Mouse (Mus musculus) gastrocnemius, postnatal 10 days (tissue): ENCODE data around the gene Magi2. TPM values are rescaled to one million over a fixed set of nuclear protein-coding genes. Genes with fewer than 3 reads are reported as not detected.
A peak's percentile ranks its signal among the peaks of the same experiment; 100 is the strongest.

Experiments used
- DNase-seq: peaks from one replicate; pipeline ENCODE4 v3.0.0; 2021; ENCODE audit warnings: mixed read lengths
- total RNA-seq, 2 experiments: library from RNA; stranded (reverse); gene quantifications; 2 replicates each; pipeline ENCODE4 v1.2.3; 2021

Gene Magi2
- total RNA-seq, 2 experiments from 2014 or later = 4.6 to 7.3 TPM

DNA sequence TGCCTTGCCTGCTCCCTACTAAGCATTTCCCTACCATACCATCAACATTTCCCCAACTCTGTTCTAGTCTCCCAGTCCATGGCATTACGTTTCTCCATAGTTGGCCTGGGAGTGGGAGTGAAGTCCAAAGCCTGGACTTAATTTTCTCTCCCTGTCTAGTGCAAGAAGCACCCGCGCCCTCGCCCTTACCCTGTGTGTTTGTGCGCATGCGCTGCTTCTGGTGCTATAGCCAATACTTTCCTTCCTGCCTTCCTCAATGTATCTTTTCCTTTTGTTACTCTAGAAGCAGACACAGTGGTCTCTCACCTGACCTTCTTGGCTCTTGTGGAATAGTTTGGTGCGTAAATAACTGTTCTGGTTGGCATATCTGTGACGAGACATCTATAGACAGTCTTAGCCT is 1440.8 kb downstream of the Magi2 start:
- DNase-seq = no peak

DNA sequence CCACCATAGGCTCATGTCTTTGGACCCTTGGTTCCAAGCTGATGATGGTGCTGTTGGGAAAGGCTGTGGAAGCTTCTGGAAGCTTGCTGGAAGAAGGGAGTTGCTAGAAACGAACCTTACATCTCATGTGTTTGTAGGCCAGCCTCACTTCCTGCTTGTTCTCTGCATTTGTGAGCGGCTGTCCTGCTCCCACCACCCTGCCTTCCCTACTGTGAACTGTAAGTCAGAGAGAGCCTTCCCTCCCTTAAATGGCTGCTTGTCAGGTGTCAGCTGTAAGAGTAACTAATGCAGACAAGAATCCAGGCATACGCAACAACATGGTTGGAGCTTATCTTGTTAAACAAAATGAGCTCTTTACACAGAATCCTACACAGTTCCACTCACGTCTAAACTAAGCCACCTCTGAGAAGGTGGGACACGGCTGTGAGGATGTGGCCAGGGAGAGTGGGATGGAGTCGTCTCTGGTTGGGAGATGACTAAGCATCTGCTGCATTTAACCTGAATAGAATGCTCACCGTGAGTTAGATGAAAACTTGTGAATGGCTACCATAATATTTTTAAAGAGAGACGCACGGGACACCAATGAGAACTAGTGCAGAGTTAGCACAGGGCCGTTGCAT is 1442.0 kb downstream of the Magi2 start:
- no peak for DNase-seq

DNA sequence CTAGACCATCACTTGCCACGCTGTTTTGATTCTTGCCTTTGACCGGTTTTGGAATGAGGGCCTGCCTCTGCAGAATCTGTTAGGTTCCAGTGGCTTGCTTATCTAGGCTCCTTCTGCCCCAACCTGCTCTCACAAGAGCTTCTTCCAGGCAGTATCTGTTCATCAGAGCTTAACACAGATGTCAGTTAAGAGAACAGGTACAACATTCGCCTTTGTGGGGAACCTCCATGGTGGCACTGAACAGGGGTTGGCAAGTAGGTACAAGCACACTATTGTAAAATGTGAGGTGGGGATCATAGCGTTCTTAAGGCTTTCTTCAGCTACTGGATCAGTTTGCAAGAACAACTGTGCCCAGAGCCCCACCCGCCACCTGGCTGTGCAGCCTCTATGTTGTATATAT is 1442.6 kb downstream of the Magi2 start:
- DNase-seq = no peak

DNA sequence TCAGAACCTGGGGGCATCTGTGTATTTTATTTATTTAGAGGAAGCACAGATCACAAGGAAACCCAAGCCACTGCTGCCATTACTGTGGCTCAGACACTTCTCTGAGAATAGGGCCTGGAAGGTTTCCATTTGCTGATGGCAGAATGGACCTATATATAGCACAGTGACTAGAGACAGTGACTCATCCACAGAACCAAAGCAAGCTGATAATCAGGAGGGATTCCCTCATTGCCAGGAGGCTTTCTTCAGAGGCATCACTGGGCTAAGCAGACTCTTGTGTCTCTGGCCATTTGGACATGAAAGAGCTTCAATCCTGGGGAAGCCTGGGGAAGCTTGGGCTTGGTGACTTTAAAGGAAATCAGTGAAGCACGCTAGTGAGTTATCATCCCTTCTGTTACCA is 1445.0 kb downstream of the Magi2 start:
- DNase-seq = no peak

DNA sequence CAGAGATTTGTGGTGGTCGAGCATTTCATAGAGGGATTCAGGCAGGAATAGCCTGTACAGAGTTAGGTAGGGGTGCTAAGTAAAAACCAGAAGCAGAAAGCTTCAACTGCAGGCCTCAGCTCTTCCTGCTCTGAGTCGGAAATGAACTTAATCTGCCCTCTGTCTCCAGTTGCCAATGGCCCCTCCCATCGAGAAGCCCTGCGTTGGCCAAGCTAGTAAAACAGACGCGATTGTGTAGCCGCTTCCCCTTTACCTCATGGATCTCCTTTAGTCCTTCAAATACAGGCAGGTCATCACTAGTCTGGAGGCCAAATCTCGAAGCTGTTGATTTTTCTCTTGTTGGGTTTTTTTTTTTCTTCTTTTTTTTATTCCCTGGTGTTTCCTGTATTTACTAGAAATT is 1447.7 kb downstream of the Magi2 start:
- peak; percentile 20 for DNase-seq

DNA sequence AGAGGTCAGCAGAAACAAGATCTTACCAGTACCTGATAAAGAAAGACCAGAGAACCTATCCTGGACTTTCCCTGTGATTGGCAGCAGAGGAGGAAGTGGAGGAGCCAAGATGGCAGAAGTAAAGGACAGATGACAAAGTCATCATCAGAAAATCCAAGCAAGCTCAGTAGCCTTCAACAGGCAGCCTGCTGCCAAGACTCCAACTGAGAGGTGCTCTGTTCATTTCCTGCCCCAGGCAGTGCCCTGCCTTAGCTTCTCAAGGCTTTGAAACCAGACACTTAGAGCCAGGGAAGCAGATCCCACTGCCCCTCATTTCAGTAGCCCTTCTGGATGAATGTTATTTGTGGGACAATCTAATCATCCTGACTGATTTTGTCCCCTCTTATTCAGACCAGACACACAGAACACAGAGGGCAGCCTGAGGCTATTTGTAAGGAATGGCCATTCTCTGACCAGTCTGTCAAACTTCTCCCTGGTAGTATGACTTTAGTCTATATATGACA is 1448.4 kb downstream of the Magi2 start:
- DNase-seq = no peak

DNA sequence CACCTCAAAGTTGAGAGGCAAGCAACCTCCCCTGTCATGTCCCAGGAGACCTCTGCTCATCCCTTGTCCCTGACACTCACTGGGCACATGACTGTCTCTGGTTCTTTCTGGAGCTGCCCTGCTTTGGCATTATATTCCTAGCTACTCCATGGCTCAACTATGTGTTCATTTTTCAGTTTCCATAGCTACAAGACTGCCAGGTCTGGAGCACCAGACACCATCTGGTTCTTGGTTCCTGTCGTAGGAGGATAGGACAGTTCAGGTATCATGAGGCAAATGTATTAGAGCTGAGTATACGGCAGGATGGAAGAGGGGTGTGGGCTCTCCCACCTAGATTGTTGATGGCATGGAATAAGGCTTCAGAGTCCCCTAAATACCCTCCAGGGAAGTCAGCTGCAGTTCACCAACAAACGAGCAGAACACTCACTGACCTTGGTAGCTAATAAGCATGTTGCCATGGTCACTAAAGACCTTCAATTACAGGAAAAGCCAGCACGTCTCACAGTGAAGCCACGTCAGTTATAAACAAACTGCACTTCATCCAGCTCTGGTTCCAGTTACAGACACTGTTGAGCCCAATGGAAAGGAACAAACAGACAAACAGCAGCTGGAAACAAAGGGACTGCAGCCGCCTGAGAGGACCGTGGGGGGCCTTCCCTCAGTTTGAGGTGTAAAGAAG is 1449.5 kb downstream of the Magi2 start:
- DNase-seq = no peak

DNA sequence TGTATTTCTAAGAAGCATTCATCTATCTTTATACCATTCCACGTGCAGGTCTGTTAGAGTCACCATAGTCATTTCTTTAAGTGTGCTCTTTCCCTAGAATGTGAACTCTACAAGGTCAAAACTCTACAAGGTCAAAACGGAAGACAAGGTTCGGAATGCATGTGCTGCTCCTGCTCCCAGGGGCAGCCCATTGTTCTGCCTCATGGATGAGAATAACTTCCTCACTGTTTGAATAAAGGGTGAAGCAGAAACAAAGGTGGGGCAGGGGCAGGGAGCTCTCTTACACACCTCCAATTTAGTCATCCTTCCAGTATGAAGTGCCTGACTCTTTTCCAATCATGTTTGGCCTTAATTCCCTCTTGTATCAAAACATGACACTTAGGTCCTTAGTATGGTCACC is 1450.4 kb downstream of the Magi2 start:
- no peak for DNase-seq

DNA sequence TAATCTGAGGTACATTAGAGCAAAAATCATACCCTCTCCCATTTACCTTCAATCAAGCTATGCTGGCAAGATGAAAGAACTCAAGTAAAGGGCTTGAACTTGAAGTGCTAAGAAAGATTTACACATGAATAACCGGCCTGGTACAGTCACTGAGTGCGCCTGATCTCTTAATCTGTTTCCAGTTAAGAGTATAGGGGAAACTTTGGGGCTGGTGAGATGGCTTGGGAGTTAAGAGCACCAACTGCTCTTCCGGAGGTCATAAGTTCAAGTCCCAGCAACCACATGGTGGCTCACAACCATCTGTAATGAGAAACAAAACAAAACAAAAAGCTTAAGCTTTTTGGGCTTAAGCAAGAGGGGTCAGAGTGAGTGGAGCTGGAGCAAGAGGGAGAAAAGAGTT is 1451.7 kb downstream of the Magi2 start:
- DNase-seq = no peak

DNA sequence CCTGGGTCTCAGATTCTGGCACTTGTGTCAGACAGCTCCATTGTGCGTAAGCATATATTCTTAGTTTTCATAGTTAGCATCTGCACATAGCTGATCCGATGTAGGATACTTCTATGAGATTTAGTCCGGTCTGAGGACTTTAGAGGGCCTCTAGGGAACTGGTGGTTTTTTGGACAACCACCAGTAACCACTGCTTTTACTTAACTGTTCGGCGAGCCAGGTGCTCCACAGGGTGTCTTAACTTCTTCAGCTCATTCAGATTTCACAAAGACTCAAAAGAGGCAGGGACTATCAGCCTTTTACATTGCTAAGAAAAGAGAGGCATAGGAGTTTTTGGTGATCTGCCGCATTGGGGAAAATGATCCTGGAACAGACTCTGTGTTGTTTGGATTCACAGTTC is 1453.1 kb downstream of the Magi2 start:
- DNase-seq = no peak

DNA sequence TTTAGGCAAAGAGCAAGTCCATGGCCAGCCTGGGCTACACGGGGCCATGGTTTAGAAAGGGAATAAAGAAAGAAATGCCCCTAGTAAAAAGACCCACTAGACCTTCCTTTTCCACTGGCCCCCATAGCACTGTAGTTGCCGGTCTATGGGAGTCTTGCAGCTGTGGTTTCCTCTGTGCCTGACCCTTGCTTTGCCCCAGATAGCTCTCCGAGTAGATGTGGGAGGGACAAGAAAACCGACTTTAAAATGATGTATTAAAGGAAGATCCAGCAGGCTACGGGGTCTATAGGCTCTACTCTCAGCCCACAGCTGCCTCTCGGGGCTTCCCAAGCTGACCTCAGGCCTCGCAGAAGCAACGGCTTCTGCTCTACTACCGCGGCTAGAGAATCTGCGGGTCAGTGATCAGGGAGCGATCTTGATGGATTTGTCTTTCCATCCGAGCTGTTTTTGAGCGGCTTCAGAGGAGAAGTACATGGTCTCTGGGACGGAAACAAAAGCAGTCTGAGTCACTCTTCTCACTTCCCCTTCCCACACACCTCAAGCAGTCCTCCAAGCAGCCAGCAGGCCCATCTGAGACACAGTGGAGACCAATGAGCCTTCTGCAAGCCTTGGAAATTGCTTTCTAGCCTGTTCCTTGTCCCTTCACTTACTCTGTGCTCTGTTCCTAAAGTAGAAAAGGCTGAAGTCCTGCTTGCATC is 1454.1 kb downstream of the Magi2 start:
- no peak for DNase-seq

DNA sequence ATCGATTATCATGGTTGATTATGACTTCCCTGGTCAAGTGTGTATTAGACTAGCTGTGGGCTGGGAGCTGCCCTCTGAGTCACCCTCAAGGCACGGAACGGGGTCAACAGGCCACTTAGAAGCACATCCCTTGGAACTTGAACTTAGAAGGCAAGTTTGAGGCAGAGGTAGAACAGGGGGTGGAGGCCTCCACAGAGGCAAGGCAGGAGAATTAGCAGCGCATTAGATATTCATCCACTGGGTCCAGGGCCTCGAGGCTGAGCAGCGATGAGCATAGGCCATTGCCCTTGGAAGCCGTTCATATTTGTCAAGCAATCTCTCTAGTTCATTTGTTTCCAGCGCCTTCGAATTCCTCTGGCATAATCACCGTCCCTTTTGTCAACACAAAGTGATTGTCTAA is 1454.8 kb downstream of the Magi2 start:
- DNase-seq = no peak

DNA sequence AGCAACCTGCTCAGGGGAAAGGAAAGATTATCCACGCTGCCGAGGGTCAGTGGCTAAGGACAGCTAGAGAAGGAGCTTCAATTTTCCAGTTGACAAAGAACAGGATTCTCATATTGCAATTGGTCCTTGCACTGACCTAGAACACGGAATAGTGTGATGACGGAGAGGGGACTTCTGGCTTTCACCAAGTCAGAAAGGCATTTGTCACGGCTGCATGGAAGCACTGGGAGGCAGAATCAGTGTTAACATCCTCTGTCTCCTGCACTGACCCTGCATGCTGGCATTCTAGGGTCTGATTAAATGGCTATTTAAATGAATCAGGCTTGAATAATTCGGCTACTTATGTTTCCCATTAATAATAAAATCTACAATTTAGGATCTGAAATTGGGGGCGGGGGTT is 1455.4 kb downstream of the Magi2 start:
- DNase-seq = no peak

DNA sequence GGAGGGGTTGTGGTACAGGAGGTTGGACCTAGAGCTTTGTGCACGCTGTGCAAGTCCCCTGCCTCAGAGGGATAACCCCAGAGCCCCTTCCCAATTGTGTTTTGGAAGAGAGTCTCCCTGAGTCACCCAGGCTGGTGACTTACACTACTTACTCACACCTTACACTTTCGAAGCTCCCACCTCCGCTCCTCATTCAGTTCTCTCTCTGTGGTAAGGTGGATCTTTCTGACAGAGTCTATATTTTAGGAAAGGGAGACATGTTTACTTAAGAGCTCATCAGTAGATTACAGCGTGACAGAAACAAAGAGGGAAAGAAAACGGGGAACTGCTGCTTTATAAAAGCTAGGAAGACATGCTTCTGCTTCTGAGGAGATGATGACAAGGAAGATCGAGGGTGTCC is 1457.3 kb downstream of the Magi2 start:
- DNase-seq = no peak

DNA sequence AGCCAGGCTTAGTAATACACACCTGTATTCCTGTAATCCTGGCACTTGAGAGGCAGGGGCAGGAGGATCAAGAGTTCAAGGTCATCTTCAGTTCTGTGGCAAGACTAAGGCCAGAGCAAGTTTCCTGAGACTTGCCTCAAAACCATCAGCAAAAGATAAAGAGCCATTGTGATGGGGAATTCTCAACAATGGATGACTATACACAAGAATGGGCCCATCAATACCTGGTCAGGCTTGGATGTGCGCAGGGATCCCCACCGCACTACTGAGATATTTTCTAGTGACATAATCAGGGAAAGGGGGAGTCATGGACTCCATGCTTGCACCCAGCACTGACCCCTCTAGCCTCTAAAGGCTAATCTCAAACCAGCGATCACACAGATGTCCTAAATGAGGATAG is 1465.4 kb downstream of the Magi2 start:
- no peak for DNase-seq

DNA sequence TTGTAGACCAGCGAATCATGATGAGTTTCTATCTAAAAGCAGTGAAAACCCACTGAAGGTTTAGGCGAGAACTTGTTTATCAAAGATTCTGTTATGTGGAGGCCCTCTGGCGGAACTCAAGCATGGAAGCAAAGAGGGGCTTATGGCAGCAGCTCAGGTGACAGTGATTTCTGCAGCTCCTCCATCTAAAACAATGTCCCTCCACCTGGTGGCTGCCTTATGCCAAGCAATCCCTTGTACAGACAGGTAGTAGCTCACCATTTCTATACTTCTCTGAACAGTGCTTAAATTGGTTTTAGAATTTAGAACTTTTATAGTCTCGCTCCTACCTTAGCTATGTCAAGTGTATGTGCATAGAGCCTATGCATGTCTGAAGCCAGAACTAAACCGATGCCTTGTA is 1472.3 kb downstream of the Magi2 start:
- DNase-seq = no peak

DNA sequence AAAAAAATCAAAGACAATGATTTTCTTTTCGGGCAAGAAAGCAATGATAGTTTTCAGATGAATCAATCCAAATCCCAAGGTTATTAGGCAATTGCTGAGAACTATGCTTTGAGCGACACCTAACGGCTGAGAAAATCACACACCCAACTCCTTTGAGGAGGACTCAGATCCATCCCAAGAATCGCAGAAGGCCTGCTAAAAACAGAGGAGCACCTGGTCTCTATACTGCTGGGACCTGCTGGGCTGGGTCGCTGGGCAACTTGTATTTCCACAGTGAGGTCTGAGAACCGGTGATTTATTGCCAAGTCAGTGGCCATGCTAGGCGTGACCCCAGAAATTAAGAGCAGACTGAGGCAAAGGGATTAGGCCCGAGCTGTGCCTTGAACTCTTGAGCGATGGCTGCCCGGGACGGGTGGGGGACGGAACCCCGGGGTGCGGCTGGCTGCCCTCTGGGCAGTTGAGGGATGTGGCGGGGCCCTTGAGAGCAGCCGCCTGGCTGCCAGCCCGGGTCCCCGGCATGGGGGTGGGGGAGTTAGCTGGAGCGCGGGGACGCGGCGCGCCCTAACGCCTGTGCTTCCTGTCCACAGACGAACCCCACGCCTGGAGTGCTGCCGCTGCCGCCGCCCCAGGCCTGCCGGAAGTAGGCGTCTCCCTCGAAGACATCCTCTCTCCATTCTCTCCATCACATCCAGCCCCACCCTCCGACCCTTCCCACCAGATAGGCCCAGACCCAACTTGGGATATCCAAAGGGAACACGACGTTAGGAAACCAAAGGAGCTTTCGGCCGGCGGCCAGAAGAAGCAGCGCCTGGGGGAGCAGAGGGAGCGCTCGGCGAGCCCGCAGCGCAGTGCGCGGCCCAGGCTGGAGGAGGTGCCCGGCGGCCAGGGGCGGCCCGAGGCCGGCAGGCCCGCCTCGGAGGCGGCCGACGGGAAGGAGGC is 1474.9 kb downstream of the Magi2 start:
- DNase-seq = peak; percentile 86

DNA sequence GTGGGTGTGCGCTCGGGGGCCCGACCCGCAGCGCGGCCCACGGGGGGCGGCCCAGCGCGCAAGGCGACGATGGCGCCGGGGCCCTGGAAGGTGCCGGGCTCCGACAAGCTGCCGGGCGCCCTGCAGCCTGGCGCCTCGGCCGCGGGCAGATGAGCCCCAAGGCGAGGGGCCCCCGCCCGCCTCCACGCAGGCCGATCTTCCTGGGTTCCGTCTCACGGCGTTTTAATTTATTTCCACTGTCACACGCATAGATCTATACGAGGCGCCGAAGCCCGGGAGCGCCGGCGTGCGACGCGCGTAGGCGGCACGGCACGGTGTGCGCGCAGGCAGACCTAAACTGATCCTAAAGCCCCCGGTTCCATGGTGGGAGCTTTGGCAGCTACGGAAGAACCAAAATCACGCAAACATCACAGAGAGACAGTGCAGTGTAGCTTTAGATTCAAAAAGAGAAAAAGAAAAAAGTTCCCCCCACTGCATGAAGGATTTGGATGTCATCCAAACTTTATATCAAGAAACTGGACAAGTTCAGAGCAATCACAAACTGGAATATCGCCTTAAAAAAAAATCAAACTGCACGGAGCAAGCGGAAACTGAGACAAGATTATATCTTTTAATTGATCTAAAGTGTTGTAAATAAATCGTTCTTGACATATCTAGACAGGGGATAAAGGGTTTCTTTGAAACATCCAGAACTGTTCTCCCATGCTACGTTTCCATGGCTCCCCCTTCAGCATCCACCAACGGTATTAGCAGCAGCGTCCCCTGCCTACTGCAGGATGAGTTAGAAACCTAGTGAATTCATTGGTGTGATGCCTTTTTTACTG is 1475.9 kb downstream of the Magi2 start:
- no peak for DNase-seq

DNA sequence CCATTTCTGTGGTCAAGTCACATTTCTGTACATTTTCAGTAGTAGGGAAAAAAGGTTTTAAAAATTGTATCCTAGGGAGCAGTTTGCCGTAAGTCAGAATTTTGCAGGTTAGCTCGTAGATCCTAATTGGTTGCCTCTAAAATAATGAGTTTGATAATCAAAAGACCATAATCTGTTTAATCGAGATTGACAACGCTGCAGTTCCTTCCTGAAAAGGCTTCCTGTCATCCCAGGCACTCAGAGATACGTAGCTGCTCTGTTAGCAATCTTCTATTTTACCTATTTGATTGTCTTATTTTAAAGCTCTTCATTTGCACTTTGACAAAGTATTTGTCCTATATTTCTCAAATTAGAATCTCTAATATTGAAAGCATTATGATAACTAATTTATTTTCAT is 1476.5 kb downstream of the Magi2 start:
- no peak for DNase-seq

DNA sequence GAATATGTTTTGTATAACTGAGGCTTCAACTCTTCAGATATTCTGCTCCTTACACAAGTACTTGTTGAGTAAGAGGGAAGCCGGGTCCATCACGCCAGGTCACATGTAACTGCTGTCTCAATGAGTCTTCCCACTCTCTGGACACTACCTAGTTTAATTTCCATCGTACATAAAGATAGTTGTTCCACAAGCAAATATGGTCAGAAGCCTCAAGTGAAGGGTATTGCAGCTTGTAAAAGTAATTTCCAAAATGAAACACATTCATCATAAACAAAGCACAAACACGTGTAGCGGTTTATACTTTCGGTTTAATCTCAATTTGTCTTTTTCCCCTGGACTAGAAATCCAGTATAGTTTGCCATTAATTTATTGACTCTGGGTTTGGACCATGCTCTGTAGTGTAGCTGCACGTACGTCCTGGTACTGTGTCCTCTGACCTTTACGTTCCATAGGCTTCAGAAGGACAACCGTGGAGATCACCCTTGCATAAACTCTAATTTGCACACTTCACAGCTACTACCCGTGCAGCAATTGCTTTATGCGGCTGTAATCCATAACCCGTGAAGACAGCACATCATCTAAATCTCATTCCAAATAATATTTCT is 1477.2 kb downstream of the Magi2 start:
- DNase-seq = no peak

DNA sequence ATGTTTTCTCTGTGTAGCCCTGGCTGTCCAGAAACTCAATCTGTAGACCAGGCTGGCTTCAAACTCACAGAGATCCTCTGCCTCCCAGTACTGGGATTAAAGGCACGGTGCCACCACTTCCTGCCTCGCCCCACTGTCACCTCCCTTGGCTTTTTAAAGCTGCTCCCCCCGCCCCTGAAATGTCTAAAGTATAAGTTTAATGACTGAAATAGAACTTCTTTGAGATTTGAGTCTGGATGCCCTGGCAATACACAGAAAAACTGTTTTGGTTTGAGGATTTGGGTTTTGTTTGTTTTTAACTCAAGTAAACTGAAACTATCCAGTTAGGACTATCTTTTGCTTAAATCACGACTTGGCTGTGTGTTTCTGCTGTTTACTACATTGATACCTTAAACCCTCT is 1478.0 kb downstream of the Magi2 start:
- no peak for DNase-seq
